Mouse (Mus musculus) myocyte (in vitro differentiated cells): ENCODE measurements around the gene Rbms3. TPM values are rescaled to one million over a fixed set of nuclear protein-coding genes. Genes with fewer than 3 reads are reported as not detected.
A peak's percentile ranks its signal among the peaks of the same experiment; 100 is the strongest.

Source experiments
- H3K27me3 ChIP-seq: one replicate; pipeline ENCODE4 v1.6.1; 2011; ENCODE audit not compliant: control insufficient read depth, insufficient read depth, insufficient read length
- H3K36me3 ChIP-seq: one replicate; pipeline ENCODE4 v1.6.1; 2011; ENCODE audit not compliant: control insufficient read depth, insufficient read depth
- H3K4me2 ChIP-seq: one replicate; pipeline ENCODE4 v1.6.1; 2011; ENCODE audit warnings: low read depth, control low read depth
- H3K4me3 ChIP-seq: one replicate; pipeline ENCODE4 v1.5.1; 2011; ENCODE audit warnings: mild to moderate bottlenecking, control low read depth, moderate library complexity
- H3K79me2 ChIP-seq: one replicate; pipeline ENCODE4 v1.6.1; 2011; ENCODE audit not compliant: control insufficient read depth, insufficient read depth
- H3ac ChIP-seq: one replicate; pipeline ENCODE4 v1.6.1; 2011; ENCODE audit not compliant: control insufficient read depth, insufficient read length
- CEBPB ChIP-seq: IDR thresholded peaks from 2 replicates; pipeline ENCODE4 v1.6.1; 2011; ENCODE audit warnings: mild to moderate bottlenecking, moderate library complexity; ENCODE audit not compliant: poor library complexity, insufficient read depth, severe bottlenecking
- E2F4 ChIP-seq: IDR thresholded peaks from one replicate; pipeline ENCODE4 v1.6.1; 2011; ENCODE audit warnings: mild to moderate bottlenecking, control low read depth, moderate library complexity; ENCODE audit not compliant: insufficient read depth
- MAX ChIP-seq: IDR thresholded peaks from one replicate; pipeline ENCODE4 v1.6.1; 2011; ENCODE audit warnings: low read depth, mild to moderate bottlenecking, control low read depth
- MYOD1 ChIP-seq, 3 experiments: IDR thresholded peaks; one replicate each; pipeline ENCODE4 v1.6.1; 2011; ENCODE audit warnings: control low read depth in 2 of 3, low read depth in 2 of 3, mild to moderate bottlenecking in 2 of 3, moderate library complexity in 1 of 3; ENCODE audit not compliant: insufficient read length in 2 of 3, control insufficient read depth in 1 of 3
- MYOG ChIP-seq, 3 experiments: IDR thresholded peaks; one replicate each; pipeline ENCODE4 v1.6.1; 2011; ENCODE audit warnings: control low read depth in 2 of 3, low read depth in 2 of 3, mild to moderate bottlenecking in 2 of 3; ENCODE audit not compliant: insufficient read length in 2 of 3, control insufficient read depth in 1 of 3, insufficient read depth in 1 of 3
- POLR2A ChIP-seq: IDR thresholded peaks from one replicate; pipeline ENCODE4 v1.6.1; 2011; ENCODE audit warnings: low read depth, mild to moderate bottlenecking, control low read depth, moderate library complexity; ENCODE audit not compliant: insufficient read length
- POLR2AphosphoS2 ChIP-seq: IDR thresholded peaks from one replicate; pipeline ENCODE4 v1.6.1; 2011; ENCODE audit warnings: low read depth, control low read depth; ENCODE audit not compliant: insufficient read length
- REST ChIP-seq: IDR thresholded peaks from one replicate; pipeline ENCODE4 v1.6.1; 2011; ENCODE audit warnings: mild to moderate bottlenecking, control low read depth, moderate library complexity; ENCODE audit not compliant: insufficient read depth, insufficient read length
- SRF ChIP-seq: IDR thresholded peaks from one replicate; pipeline ENCODE4 v1.6.1; 2011; ENCODE audit warnings: low read depth; ENCODE audit not compliant: control insufficient read depth, insufficient read length
- TCF12 ChIP-seq: IDR thresholded peaks from one replicate; pipeline ENCODE4 v1.6.1; 2011; ENCODE audit warnings: mild to moderate bottlenecking, control low read depth; ENCODE audit not compliant: poor library complexity, insufficient read depth, severe bottlenecking
- TCF3 ChIP-seq: IDR thresholded peaks from one replicate; pipeline ENCODE4 v1.6.1; 2011; ENCODE audit warnings: low read depth, control low read depth; ENCODE audit not compliant: insufficient read length
- USF1 ChIP-seq: IDR thresholded peaks from one replicate; pipeline ENCODE4 v1.6.1; 2011; ENCODE audit warnings: low read depth, mild to moderate bottlenecking, control low read depth, moderate library complexity
- polyA plus RNA-seq: library from polyadenylated mRNA; unstranded; fragments of >200 nt; fragmentation: generic; extraction: Trizol; gene quantifications from one replicate; pipeline ENCODE4 v1.2.1, GENCODE M21; 2012; ENCODE audit warnings: missing spikeins

Gene Rbms3
- polyA plus RNA-seq, 1 experiment, result 4.5 TPM

DNA sequence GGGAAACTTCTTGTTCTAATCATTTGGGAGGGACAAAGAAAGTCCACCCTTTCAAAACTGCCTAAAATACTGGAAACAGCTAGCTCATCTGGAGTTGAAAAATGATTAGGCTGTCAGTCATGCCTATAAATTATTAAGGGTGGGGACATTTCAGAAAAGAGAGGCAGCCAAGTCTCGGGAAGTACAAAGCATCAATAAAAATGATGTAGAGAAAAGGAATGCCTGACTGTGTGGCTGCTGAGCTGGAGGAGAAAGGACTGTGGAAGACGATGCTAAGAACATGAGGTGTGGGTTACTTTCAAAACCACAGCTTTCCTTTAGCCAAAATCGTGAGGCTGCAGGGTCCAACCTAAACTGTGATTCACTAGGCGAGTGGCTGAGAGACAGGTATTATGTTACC lies 1037.2 kb downstream of the Rbms3 start:
- H3ac ChIP-seq, result no peak overlapping the region
- TF ChIP-seq POLR2AphosphoS2, result no peak
- TF ChIP-seq TCF12, result no peak
- H3K4me2 ChIP-seq, result no peak overlapping the region
- no peaks in the 10 kb centered on the region for H3K27me3 ChIP-seq
- no peaks in the 10 kb centered on the region for H3K36me3 ChIP-seq
- no peak overlapping the region for H3K4me3 ChIP-seq
- H3K79me2 ChIP-seq, result no peaks in the 10 kb centered on the region

DNA sequence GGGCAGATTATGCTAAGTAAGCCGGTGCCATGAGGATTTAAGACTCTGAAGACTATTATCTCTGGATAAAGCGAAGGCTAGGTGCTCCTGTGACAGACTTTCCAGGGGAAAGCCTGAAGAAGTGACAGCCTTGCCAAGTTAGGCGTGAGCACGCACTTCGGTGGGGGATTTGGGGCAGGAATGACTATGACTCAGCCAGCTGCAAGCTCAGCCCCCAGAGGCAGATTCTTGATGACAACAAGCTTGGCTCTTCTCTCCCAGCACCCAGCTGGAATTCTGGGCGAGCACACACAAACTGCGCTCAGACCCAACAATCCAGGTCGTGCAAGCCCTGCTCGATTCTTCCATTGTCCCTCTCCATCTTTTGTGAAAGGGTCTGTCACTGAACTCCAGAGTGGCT lies 1038.6 kb downstream of the Rbms3 start:
- H3ac ChIP-seq, result no peak overlapping the region
- H3K4me2 ChIP-seq, result peak overlapping the region; percentile 57
- no peak overlapping the region for H3K4me3 ChIP-seq
- no peak for TF ChIP-seq CEBPB
- peak in 1 of 3 experiments; percentile 15 for TF ChIP-seq MYOD1 (IDR thresholded peaks at IDR 0.05; ENCODE audit: control insufficient read depth in 1 of 3, insufficient read length in 2 of 3, low read depth in 2 of 3)
- no peaks in the 10 kb centered on the region for H3K27me3 ChIP-seq
- no peaks in the 10 kb centered on the region for H3K79me2 ChIP-seq
- H3K36me3 ChIP-seq, result no peaks in the 10 kb centered on the region

DNA sequence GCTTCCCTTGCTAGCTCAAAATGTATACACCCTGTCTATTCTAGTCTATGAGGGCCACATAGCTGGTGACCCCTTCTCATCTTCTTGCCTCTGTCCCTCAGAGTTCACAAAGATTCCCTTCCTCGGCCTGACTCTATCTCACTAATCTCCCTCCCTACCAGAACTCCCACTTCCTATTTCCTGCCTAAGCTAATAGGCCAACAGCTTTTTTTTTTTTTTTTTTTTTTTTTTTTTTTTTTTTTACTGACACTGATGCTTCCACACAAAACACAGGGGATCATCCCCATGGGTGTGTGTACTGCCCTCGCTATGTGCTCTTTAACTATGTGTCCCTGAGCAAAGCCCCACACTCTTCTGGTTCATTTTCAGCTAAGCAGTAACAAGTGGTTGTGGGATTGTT lies 1060.0 kb downstream of the Rbms3 start:
- Histone ChIP-seq H3K36me3 (no peaks in the 10 kb centered on the region), H3K4me2 (no peak overlapping the region), H3ac (no peak overlapping the region), H3K4me3 (no peak overlapping the region), H3K27me3 (no peaks in the 10 kb centered on the region), H3K79me2 (no peaks in the 10 kb centered on the region)
- TF ChIP-seq POLR2AphosphoS2 (no peak), REST (no peak), E2F4 (no peak), MYOD1 (IDR thresholded peaks at IDR 0.05; ENCODE audit: control insufficient read depth in 1 of 3, insufficient read length in 2 of 3, low read depth in 2 of 3) (no peak), MAX (no peak), MYOG (IDR thresholded peaks at IDR 0.05; ENCODE audit: control insufficient read depth in 1 of 3, insufficient read depth in 1 of 3, insufficient read length in 2 of 3, low read depth in 2 of 3) (no peak), POLR2A (no peak), CEBPB (no peak), USF1 (no peak), TCF3 (no peak), TCF12 (no peak), SRF (no peak)

DNA sequence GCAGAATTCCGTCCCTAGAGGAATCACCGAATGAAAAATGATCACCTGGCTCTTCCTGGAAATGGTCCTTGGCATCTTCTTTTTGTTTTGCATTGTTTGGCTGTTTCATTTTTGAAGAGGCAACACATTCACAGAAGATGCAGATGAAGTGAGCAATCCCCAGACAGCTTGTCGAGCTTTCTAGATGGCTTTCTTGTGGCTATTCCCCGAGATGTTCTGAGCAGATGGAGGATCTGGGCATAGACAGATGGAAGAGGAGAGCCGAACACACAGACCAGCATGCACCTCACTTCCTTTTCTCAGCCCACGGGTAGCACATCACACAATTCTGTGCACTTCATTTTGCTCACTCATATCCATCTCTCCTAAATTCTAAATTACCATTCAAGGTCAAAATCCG lies 1063.0 kb downstream of the Rbms3 start:
- Histone ChIP-seq H3ac (no peak overlapping the region), H3K27me3 (no peaks in the 10 kb centered on the region), H3K36me3 (no peaks in the 10 kb centered on the region), H3K4me3 (no peak overlapping the region), H3K79me2 (no peaks in the 10 kb centered on the region), H3K4me2 (no peak overlapping the region)
- no peak for TF ChIP-seq MAX

DNA sequence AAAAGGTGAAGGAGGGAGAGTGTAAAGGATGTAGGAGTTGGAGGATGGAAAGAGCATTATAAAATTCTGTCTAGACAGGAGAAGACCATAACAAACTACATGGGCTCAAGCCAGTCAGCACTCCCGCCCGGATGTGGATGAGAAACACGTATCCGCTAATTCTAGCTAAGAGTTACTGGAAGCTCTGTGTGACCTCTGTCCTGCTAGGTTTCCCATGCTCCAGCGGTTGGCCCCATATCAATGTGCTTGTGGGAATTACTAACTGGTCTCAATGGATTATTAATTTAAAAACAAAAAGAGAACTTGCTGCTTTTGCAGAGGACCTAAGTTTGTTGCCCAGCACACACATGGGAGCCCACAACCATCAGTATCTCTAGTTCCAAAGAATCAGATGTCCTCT lies 1071.9 kb downstream of the Rbms3 start:
- Histone ChIP-seq H3K4me2 (no peak overlapping the region), H3K27me3 (no peaks in the 10 kb centered on the region), H3K79me2 (no peaks in the 10 kb centered on the region), H3K4me3 (no peak overlapping the region), H3K36me3 (no peaks in the 10 kb centered on the region), H3ac (no peak overlapping the region)
- no peak for TF ChIP-seq POLR2AphosphoS2
- no peak for TF ChIP-seq SRF
- TF ChIP-seq TCF12, result no peak
- TF ChIP-seq TCF3, result no peak
- TF ChIP-seq MYOG (IDR thresholded peaks at IDR 0.05; ENCODE audit: control insufficient read depth in 1 of 3, insufficient read depth in 1 of 3, insufficient read length in 2 of 3, low read depth in 2 of 3), result no peak

DNA sequence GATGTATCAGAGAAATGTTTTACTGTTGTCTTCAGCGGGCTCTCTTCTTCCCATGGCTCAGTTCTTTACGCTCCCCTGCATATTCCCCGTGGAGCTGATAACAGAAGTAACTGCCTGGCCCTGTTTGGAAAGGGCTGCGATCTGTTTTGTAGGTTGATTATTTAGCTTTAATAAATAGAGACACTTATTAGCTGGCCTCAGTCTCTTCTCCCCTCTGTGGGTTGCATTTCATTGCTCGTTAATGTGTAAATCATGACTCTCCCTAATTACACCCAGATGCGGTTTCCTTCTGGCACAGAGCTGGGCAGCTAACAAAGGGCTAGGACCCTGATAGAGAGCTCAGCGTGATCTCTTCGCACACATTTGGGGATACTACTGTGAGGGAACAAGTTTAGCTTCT lies 1073.1 kb downstream of the Rbms3 start:
- Histone ChIP-seq H3K27me3 (no peaks in the 10 kb centered on the region), H3K4me2 (no peak overlapping the region), H3ac (no peak overlapping the region), H3K36me3 (no peaks in the 10 kb centered on the region), H3K4me3 (no peak overlapping the region), H3K79me2 (no peaks in the 10 kb centered on the region)
- TF ChIP-seq TCF12 (no peak), MYOG (IDR thresholded peaks at IDR 0.05; ENCODE audit: control insufficient read depth in 1 of 3, insufficient read depth in 1 of 3, insufficient read length in 2 of 3, low read depth in 2 of 3) (no peak), POLR2AphosphoS2 (no peak), SRF (no peak), POLR2A (no peak), USF1 (no peak), CEBPB (no peak)
